Mouse (Mus musculus) ovary, postnatal 14 days (tissue): ENCODE data around the gene Tab1.

Experiments used
- DNase-seq: peaks from one replicate; pipeline ENCODE4 v3.0.0; 2022; ENCODE audit warnings: low spot score

The Tab1 gene

DNA sequence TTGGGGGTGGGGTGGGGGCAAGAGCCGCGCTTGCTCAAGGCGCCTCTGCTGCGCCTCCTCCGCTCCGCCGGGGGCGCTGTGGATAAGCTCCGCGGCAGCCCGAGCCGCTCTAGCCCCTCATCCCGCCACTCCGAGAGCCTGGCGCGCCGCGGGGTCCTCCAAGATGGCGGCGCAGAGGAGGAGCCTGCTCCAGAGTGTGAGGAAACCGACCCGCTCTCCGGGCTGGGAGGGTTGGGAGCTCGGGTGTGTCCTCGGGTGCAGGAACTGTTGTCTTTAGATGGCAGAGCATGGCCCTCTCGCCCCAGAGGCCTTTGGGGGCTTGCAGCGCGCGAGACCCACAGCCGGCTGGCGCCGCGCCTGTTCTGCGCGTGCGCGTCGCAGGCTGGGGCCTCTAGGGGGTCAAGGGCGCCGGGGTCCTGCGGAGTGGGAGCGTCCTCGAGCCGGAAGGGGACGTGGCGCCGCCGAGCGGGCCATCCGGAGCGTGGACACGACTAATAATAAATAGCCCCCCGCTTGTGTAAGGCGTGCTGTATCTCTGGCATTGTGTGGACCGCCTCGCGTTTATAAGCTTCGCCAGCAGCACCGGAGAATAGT is at the start of gene Tab1:
Gene Tab1, plus strand, starts transcription at position 135 of the 594 bp plus-strand sequence.
- peak; percentile 92 for DNase-seq

DNA sequence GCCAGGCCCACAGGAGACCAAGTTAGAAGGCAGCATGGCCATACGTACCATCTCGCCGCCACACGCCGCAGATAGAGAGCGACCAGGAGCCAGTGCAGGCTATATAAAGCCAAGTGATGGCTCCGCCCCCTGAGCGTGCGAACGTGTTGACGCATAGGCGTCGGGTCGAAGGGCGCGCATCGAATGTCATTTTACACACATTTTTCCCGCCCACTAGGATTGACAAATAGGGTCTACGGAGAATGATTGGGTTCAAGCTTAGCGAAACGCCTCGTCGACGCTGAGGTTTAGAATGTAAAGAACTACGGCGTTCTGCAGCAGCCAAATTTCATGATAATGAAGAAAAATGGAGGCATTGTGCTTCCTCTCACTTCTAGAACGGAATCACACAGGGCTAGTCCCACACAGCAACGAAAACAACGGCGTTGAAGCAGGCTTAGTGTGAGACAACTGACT is 49.6 kb upstream of the Tab1 start:
- peak; percentile 98 for DNase-seq

DNA sequence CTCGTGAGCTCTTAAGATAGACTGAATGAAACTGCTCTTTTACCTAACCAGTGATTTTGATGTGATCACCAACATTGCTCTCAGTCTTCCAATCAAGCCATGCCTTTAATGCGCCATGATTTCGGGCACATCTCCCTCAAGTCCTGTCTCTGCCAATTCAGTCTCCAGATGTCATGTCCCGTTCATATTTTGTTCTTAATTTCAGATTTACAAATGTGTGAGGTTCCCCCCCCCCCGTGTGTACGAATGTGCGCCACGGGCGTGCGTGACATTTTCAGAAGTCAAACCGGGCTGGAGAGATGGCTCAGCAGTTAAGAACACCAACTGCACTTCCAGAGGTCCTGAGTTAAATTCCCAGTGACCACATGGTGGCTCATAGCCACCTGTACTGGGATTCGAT is 49.2 kb upstream of the Tab1 start:
- no peak for DNase-seq

DNA sequence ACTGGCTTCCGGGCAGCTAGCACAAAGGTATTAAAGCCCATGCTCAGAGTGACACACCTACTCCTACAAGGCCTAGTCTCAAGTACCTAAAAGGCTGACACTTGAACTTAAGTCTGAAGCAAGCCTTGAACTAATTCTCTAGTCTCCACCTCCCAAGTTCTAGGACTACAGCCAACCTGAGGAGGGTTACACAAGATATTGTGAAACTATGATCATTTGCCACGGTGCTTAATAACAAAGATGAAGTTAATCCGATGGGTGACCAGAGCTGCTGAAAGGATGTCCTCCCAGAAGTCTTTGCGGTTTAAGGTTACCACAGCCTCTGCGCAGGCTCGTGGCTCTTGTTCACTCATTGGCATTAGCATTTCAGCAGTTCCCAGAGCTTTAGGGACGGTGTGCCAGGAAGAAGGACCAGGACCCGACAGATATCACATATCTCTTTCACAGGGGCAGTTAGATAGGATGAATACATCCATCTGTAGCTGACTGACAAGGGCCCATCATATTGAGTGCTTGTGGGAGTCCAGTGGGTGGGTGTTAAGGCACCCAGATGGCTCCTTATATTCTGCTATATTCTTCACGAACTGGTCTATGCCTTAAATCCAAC is 45.4 kb upstream of the Tab1 start:
- no peak for DNase-seq

DNA sequence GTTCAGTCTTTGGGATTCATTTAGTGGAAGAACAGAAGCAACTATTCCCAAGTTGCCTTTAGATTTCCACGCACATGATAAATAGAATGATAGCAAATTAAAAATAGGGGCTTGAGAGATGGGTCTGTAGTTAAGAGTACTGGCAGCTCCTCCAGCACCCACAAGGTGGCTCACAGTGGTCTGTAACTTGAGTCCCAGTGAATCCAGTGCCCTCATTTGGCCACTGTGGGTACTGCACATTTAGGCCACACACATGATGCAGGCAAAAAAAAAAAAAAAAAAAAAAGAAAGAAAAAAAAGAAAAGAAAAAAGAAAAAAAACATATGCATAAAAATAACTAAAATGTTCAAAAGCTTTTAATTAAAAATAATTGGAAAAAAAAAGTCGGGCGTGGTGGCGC is 44.3 kb upstream of the Tab1 start:
- peak; percentile 85 for DNase-seq

DNA sequence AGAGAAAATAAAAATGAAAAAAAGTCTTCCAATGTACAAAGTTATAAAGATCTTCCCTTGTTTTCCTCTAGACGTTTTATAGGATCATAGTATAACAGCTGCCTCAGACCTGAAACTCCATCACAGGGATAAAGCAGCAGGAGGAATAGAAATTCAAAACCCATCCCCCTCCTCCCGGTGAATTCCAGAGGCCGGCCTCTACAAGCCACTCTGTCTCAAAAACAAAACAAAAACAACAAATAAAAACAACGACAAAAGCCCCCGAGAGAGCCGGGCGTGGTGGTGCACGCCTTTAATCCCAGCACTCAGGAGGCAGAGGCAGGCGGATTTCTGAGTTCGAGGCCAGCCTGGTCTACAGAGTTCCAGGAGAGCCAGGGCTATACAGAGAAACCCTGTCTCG is 42.8 kb upstream of the Tab1 start:
- no peak for DNase-seq

DNA sequence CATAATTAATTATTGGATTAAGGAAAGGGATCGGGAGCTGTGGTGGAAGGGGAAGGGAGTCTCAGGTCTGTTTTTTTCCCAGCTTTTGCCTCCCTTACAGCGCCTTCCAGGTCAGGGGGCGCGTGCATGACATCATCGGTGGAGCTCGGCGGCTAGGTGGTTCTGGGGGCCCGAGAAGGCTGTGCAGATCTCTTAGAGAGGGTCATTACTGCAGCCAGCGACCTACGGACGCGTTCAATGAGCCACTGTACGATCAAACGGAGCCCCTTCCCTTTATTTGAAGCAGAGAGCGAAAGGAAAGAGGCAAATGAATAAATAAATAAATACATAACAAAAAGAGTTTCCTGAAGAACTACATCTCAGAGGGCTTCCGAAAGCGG is 42.2 kb upstream of the Tab1 start:
- DNase-seq, result no peak

DNA sequence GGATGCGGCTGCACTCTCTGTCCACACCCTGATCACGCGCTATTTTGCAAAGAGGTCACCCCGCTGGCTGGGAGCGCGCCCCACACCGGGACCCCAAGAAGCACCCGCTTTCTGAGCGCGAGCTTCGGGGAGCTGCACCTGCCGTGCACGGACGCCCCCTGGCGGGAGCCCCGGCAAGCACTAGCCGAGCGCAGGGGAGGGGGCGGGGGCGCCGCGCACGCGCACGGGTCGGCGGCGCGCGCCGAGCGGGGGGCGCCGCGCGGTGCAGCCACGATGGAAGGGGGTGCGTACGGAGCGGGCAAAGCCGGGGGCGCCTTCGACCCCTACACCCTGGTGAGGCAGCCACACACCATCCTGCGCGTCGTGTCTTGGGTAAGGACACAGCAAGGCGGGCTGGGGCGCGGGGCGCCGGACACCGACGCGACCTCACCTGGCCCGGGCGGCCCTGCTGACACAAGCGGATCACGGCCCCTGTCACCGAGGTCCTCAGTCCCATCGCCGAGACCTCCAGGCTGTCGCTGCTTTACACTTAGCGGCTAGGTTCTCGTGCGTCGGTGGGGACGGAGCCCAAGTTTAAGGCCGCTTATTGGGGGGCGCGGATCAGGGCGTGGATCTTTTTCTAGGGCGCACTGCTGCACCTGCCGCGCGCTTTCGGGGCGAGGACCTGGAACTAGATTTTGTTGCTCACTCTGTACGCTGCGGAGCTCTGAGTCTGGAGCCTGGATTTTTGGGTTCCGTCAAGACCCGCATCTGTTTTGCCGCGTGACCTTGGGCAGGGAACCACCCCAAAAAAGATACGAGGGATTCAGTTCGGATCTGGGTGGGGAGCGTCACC is 41.6 kb upstream of the Tab1 start, which contains the start of the genes Syngr1 and Rpl3:
Gene Syngr1, plus strand, starts transcription at position 214 of the 835 bp plus-strand sequence.
Gene Rpl3, minus strand, starts transcription at position 748 of the 835 bp plus-strand sequence.
- peak; percentile 72 for DNase-seq

DNA sequence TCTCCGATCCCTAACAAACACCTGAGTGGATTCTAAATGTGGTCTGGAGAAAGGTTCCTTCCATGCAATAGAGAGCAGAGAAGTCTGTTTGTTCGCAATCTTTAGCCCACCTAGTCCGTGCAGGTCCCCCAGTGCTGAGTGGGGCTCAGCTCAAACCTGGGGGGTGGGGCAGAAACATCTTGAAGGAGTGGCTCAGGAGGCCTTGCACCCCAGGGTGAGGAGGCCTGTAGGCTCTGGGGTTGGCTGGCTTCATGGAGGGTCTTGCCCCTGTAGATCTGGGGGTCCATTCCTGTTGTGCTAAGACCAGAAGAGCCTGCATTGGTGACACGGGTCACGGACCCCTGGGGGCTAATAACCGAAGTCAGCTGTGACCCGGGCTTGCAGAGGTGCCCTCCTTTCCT is 40.9 kb upstream of the Tab1 start:
- DNase-seq, result no peak

DNA sequence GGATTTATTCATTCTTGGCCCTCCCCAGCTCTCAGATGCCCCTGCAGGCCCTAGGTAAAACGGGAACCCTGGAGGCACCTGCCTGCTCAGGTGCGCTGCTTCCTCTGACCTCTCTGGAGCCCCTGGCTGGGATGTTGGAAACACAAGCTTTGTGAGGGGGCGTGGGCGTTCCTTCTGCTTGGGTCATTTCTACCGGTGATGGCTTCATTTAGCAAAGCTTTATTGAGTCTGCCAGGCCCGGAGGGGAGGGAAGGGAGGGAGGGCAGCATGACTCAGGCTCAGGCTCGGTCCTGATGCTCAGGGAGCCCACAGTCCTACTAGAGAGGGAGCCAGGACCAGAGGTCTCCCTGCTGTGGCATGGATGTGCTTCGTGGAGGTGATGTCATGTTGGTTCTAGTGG is 40.3 kb upstream of the Tab1 start:
- no peak for DNase-seq

DNA sequence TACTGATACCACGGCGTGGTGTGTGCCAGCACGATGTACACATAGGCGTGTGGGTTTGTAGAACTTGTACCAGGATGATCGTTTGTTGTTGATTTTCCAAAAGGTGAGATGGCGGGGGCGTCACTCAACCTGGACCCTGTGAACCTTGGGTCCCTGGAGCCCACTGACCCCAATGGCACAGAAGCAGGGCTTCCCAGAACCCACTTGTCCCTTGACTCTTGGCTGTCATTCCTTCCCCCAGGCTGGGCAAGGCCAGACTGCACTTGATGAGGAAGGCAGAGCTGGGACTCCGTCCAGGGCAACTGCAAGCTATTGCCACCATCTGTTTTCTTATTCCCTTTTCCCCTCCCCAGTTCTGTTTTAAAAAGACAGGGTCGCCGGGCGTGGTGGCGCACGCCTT is 38.7 kb upstream of the Tab1 start:
- no peak for DNase-seq

DNA sequence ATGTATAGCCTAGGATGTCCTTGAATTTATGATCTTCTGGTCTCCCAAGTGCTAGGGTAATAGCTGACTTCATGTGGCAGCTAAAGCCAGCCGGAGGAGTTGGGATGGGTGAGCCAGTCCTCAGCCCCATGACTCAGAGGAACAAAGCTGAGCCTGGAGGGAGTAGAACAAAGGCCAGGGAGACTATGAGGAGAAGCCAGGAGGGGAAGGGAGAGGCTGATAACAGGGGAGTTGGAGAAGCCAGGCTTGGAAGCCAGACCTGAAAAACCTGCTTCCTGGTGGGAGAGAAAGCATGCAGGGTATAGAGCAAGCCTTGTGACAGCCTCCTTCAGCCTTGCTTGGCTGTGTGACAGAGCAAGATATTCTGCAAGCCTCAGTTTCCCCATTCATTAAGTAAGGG is 37.3 kb upstream of the Tab1 start:
- no peak for DNase-seq

DNA sequence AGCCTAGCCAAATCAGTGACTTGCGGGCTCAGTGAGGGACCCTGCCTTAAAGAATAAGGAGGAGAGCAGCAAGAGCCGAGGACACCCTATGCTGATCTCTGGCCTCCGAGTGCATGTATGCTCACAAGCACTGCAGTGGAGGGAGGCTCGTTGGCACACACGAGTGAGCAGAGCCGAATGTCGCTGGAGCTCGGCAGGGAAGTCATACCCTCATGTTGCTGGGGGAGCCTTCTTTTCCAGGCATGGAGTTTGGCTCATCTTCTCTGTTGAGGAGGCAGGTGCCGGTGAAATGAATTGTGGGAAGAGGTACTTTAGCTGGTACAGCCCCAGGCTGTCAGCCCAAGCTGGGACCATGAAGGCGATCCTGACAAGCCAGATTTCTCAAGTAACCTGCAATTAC is 36.5 kb upstream of the Tab1 start:
- DNase-seq, result no peak

DNA sequence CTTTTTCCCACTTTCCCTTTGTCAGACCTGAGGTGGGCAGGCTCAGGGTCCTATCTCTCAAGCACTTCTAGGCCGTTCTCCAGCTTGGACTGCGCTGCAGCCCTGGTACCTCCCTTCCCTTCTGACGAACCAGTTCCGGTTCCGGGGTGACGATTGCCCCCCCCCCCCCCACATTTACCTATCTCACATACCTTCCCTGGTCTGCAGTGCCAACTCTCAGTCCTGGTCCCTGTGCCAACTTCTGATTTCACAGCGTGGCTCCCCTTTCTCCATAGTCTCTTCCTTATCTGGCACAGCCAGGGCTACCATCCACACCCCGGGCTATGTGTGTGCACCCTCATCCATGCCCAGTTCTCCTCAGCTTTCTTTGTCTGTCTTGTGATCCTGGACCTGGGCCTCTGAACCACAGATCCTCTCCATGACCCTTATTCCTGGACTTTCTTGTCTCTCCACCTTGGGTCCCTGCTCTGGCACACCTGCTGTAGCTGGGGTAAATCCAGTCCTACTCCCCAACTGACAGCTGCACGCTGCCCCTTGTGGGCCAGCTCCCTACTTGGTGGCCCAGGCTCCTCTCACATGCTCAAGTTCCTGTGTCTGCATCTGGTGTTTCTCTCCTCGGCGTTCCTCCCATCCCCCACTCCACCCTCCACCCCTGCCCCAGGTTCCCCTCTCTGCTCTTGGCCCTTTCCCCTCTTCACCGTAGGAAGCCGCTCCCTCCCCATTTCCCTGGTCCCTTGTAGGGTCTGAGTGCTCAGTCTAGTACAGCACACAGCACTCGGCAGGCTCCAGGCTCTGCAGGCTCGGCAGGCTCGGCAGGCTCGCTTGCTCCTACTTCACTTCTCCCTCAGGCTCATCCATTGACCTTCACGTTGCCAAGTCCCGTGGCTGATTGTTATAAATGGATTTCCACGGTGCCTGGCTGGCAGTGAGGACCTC is 35.7 kb upstream of the Tab1 start:
- DNase-seq, result no peak

DNA sequence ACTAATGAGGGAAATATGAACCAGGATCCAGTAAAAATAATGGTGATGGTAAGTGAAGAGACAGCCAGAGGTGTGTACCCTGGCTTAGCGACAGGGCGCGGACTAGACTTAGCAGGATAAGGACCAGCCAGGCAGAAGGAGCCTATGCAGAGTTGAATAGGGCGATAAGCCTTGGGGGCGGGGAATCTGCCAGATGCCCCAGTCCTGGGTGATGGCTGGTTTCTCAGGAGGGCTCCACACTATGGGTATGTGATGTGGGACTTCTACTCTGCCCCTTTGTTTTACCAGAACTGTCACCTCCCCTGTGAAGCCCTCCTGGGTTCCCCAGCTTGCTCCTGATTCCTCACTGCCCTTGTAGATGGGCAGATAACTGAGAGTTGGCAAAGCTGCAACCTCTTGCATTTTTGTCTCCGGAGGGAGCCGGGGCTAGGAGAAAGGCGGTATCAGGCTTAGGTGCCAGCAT is 34.9 kb upstream of the Tab1 start:
- DNase-seq, result no peak

DNA sequence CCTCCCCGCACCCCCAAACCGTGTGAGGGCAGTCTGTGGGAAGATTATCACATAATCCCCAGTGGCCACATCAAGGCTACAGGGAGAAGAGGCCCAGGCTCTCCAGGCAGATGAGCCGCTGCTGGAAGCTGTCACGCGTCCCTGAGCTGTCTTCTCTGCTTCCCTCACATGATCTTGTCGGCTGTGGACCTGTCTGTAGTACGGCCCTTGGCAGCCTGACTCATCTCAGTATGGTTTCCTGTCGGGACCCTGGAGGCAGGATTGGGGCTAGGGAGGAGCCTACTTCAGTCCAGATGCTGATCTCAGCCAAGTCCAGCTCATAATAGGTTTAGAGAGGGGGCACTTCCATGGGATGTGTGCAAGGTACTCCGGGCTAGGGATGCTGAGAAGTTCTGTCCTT is 34.1 kb upstream of the Tab1 start:
- no peak for DNase-seq

DNA sequence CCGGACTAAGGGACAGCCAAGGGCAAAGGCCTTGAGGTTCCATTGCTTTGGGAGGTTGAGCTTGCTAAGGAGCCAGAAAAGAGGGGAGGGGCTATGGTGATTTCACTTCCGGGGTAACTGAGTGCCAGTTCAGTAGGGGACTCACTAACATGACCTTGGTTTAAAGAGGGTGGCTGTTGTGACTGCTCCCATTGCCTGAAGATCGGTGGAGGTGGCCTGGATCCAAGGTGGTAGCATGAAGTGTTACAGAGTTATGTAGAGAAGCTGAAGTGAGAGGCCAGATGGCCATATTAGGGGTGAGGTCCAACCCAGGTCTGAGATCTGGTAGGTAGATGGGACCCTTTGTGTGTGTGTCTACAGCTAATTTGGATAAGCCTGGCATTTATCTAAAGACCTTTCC is 33.5 kb upstream of the Tab1 start:
- DNase-seq, result no peak

DNA sequence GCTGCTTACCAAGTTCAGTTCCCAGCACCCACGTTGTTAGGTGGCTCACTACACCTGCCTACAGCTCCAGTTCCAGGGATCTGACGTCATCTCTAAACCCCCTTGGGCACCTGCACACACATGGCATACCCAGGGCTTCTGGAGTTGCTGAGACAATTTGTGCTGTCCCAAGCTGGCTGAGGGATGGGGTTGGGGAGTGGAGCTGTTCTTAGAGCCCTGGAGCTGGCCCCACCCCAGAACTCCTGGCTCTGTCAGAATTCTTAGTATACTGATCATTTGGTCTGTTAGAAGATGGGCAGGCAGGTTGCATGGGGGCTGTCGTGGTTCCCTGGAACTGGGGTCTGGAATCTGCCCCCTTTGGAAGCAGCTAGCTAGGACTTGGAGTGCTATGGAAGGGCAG is 32.7 kb upstream of the Tab1 start:
- no peak for DNase-seq

DNA sequence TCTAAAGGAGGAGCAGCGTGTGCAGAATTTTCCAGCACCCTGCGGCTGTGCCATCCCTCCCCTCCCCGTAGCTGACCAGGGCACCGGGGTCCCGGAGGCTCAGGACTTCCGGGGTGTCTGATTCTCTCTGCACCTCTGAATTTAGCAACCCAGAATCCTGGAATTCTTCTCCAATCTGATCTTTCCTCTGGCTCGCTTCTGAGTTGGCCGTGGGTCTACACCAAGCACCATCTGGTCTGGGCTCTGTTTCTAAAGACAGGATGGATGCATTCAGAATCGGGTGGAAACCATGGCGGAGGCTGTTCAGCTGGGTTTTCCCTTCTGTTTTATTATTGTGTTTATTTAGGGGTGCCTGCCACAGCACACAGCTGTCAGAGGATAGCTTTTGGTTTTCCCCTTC is 32.1 kb upstream of the Tab1 start:
- DNase-seq, result no peak

DNA sequence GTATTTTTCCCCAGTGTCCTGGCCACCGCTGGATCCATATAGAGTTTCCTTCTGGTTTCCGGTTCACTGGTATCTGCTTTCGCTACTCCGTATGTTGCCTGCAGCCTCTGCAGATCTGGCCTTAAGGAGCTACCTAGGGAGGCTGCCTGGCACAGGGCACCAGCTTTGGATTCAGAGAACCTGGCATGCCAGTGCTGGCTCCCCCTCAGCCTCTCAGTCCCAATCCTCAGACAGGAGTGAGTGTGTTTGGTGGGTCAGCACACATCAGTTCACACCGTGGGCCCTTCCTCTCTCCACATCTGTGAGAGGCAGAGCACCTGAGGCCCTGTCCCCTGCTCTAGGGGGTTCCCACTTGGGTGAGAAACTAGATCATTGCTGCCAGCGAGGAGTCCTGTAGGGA is 31.4 kb upstream of the Tab1 start:
- no peak for DNase-seq

DNA sequence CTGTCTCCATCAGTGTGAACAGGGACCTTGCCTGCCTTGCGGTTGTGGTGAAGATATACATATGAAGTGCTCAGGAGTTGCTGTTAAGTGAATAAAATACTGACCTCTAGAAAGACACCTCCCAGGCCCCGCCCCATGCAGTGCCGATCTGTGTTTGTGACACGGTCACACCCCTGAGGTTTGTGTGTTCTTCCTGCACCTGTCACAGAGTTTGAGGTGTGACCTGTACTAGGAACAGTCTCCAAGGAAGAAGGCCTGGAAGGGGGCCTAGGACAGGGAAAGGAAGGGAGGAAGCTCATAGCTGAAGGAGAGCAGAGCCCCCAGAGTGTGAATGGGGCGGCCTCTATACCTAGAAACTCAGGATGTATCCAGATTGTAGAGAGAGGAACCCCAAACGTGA is 30.4 kb upstream of the Tab1 start:
- DNase-seq, result no peak
